Mouse (Mus musculus) kidney, adult 8-10 months (tissue): ENCODE data around the gene Caap1.

ENCODE experiments used
- DNase-seq, 2 experiments: peaks; one replicate each; pipeline ENCODE4 v3.0.0; 2022

Caap1 gene

GRCm38 (mm10) chr4:94556265-94557054, at the start of gene Caap1, which contains the start of gene Gm10306:
TSS of gene Caap1 (minus strand) at chr4:94556796.
TSS of gene Gm10306 (plus strand) at chr4:94556546.
- peak; percentile 85 to 92 for DNase-seq

- peak; percentile 37 to 58 for DNase-seq
These were observed 49.0 kb upstream of the Caap1 start for GRCm38 (mm10) chr4:94605591-94605990.

GRCm38 (mm10) chr4:94604452-94605019, 47.9 kb upstream of the Caap1 start:
- DNase-seq, result no peak

GRCm38 (mm10) chr4:94603031-94603629, 46.5 kb upstream of the Caap1 start, which contains the start of gene Plaa:
TSS of gene Plaa (minus strand) at chr4:94603244.
- DNase-seq, result peak; percentile 87 to 91

GRCm38 (mm10) chr4:94602496-94603030, 46.0 kb upstream of the Caap1 start:
- no peak for DNase-seq

- no peak for DNase-seq
These were observed 44.8 kb upstream of the Caap1 start for GRCm38 (mm10) chr4:94601395-94601794.

GRCm38 (mm10) chr4:94592709-94593108, 36.1 kb upstream of the Caap1 start:
- DNase-seq, result no peak

GRCm38 (mm10) chr4:94591765-94592381, 35.3 kb upstream of the Caap1 start:
- no peak for DNase-seq

GRCm38 (mm10) chr4:94572677-94573076, 16.1 kb upstream of the Caap1 start:
- peak in 1 of 2 experiments; percentile 35 for DNase-seq

GRCm38 (mm10) chr4:94564297-94564696, 7.7 kb upstream of the Caap1 start:
- no peak for DNase-seq

GRCm38 (mm10) chr4:94561954-94562648, 5.5 kb upstream of the Caap1 start:
- no peak for DNase-seq

GRCm38 (mm10) chr4:94560316-94560715, 3.7 kb upstream of the Caap1 start:
- DNase-seq, result no peak

GRCm38 (mm10) chr4:94559266-94559665, 2.7 kb upstream of the Caap1 start:
- DNase-seq, result no peak

- no peak for DNase-seq
These were observed 549 bp upstream of the Caap1 start for GRCm38 (mm10) chr4:94557145-94557544.

- DNase-seq, result no peak
These were observed 1.6 kb downstream of the Caap1 start for GRCm38 (mm10) chr4:94554955-94555494.

- DNase-seq, result no peak
These were observed 12.3 kb downstream of the Caap1 start for GRCm38 (mm10) chr4:94544321-94544720.

- DNase-seq, result no peak
These were observed 13.6 kb downstream of the Caap1 start for GRCm38 (mm10) chr4:94543041-94543440.

- DNase-seq, result no peak
These were observed 23.4 kb downstream of the Caap1 start for GRCm38 (mm10) chr4:94533205-94533604.

- no peak for DNase-seq
These were observed 27.1 kb downstream of the Caap1 start for GRCm38 (mm10) chr4:94529448-94529847.

- DNase-seq, result no peak
These were observed 33.3 kb downstream of the Caap1 start for GRCm38 (mm10) chr4:94523321-94523720.

- DNase-seq, result peak in 1 of 2 experiments; percentile 21
These were observed 39.0 kb downstream of the Caap1 start for GRCm38 (mm10) chr4:94517631-94518030.

- no peak for DNase-seq
These were observed 41.2 kb downstream of the Caap1 start for GRCm38 (mm10) chr4:94515366-94515765.
